In the genomic region with DNA sequence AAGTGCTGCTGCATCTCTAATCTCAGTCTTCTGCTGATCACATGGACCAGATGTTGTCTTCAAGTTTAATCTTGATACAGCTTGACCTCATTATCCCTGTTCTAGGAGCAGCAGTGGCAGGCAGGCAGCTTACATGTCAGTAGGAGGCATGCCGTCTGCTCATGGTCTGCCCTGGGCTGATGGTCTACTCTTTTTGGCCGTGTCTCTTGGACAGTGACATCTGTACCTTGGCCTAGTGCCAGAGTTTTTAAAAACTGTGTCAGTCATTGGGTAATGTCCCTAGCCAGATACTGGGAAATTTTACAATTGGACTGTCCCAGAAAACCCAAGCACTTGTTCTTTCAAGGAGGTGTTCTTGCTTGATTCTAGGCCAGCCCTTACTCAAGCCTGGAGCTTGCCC, we compare ENCODE assay signal across 12 mouse cellular contexts. TPM values are rescaled to one million over a fixed set of nuclear protein-coding genes. Genes with fewer than 3 reads are reported as not detected.
A peak's percentile ranks its signal among the peaks of the same experiment; 100 is the strongest.
DNase-seq lines count a peak whose midpoint lies in the region; ATAC-seq and TF ChIP-seq lines count a peak whose summit lies in the region.
"Had no signal": no experiment of that assay in that cellular context is flagged by ENCODE, and none has a peak within 500 bp of the region (broad histone marks: within the 10 kb centered on the region; RNA-seq: fewer than 3 reads in every experiment).

No protein-coding gene starts in this region.

- ATAC-seq in intestine, postnatal 0 days = no peak
- ATAC-seq: hindbrain, embryonic 16.5 days had no signal

- no peak for TF ChIP-seq CTCF in gastrocnemius, adult 2 months (IDR thresholded peaks at IDR 0.05)
- TF ChIP-seq CTCF in intestine, postnatal 0 days (IDR thresholded peaks at IDR 0.05; ENCODE audit: low read depth) = no peak

- H3K9me3 ChIP-seq in intestine, postnatal 0 days (ENCODE audit: control insufficient read depth) = no peaks in the 10 kb centered on the region
- H3K9me3 ChIP-seq: embryonic facial prominence, embryonic 15.5 days; lung, embryonic 15.5 days had no signal

- no peak overlapping the region for H3K4me3 ChIP-seq in gastrocnemius, adult 2 months
- H3K4me3 ChIP-seq in intestine, postnatal 0 days (ENCODE audit: low read depth, low read length) = no peak overlapping the region
- H3K4me3 ChIP-seq: embryonic facial prominence, embryonic 15.5 days; lung, embryonic 15.5 days had no signal

- H3K27ac ChIP-seq in gastrocnemius, adult 2 months = peak overlapping the region; percentile 67
- no peak overlapping the region for H3K27ac ChIP-seq in intestine, postnatal 0 days (ENCODE audit: low read depth, low read length)
- H3K27ac ChIP-seq: embryonic facial prominence, embryonic 15.5 days; lung, embryonic 15.5 days had no signal

- WGBS in intestine, postnatal 0 days = 72% methylated on average over 2 of the region's 2 CpGs

- intact Hi-C loops in gastrocnemius, adult 2 months (cut with DNase I) = loop anchor here (5.0 kb wide), 2 partner anchors 36 to 66 kb away; partner anchors contain the start of gene Pcx

- no peak overlapping the region for H3K4me2 ChIP-seq in intestine, postnatal 0 days (replicated peaks; ENCODE audit: low read depth)
- H3K4me2 ChIP-seq: embryonic facial prominence, embryonic 15.5 days; lung, embryonic 15.5 days had no signal

- H3K9ac ChIP-seq in intestine, postnatal 0 days (ENCODE audit: low read depth, low read length) = no peak overlapping the region
- H3K9ac ChIP-seq: embryonic facial prominence, embryonic 15.5 days; lung, embryonic 15.5 days had no signal

- H3K36me3 ChIP-seq in intestine, postnatal 0 days (ENCODE audit: control insufficient read depth, insufficient read depth) = no peaks in the 10 kb centered on the region
- H3K36me3 ChIP-seq: embryonic facial prominence, embryonic 15.5 days; lung, embryonic 15.5 days had no signal

- no peaks in the 10 kb centered on the region for H3K4me1 ChIP-seq in intestine, postnatal 0 days (replicated peaks; ENCODE audit: control insufficient read depth, insufficient read depth, low read length)
- H3K4me1 ChIP-seq: embryonic facial prominence, embryonic 15.5 days; lung, embryonic 15.5 days had no signal

- DNase-seq in gastrocnemius, adult 2 months = peak; percentile 64
- no peak for DNase-seq in gastrocnemius, postnatal 4 days (ENCODE audit: low spot score in 2 of 2)
- peak; percentile 36 for DNase-seq in retina, postnatal 1 day
- DNase-seq in retina, embryonic 14.5 days (ENCODE audit: low spot score) = no peak
- peak; percentile 37 to 65 for DNase-seq in kidney, postnatal 25 days
- DNase-seq in frontal cortex, postnatal 14 days (ENCODE audit: low spot score in 2 of 2) = no peak
- DNase-seq in embryo, embryonic 11 days = no peak
- DNase-seq: B cell, adult 2 months had no signal

- H3K27me3 ChIP-seq in intestine, postnatal 0 days (replicated peaks; ENCODE audit: control insufficient read depth, insufficient read depth, low read length) = no peaks in the 10 kb centered on the region
- H3K27me3 ChIP-seq: embryonic facial prominence, embryonic 15.5 days; lung, embryonic 15.5 days had no signal

RNA-seq across cellular contexts. Expression of gene Lrfn4, which starts 36.7 kb away (rescaled TPM):
- total RNA-seq in gastrocnemius, adult 2 months (2021) = 1 to 10 TPM; 1.5 to 1.6 TPM
- total RNA-seq in gastrocnemius, postnatal 4 days (2021) = 10 to 100 TPM; 11.4 to 13.0 TPM
- 4.6 and 4.8 TPM in 2 replicates for polyA plus RNA-seq in intestine, postnatal 0 days (2015; fragmentation: Nextera tagmentation; extraction: Ambion mirVana)

RNA-seq across cellular contexts. Expression of gene Rce1, which starts 46.6 kb away (rescaled TPM):
- total RNA-seq in gastrocnemius, adult 2 months (2021) = 1 to 10 TPM; 5.1 to 5.9 TPM
- 10 to 100 TPM; 14.3 to 15.8 TPM for total RNA-seq in gastrocnemius, postnatal 4 days (2021)
- 37.0 and 37.4 TPM in 2 replicates for polyA plus RNA-seq in intestine, postnatal 0 days (2015; fragmentation: Nextera tagmentation; extraction: Ambion mirVana)

Comparison
In these comparisons a context has a peak if more than half of its experiments do, and no peak if none do; other contexts are left out.
1. DNase-seq: peak in gastrocnemius, adult 2 months (single experiment), retina, postnatal 1 day (single experiment) and kidney, postnatal 25 days (2 of 2); none in gastrocnemius, postnatal 4 days (0 of 2), retina, embryonic 14.5 days (single experiment), frontal cortex, postnatal 14 days (0 of 2) and embryo, embryonic 11 days (single experiment).
2. RNA of gene Lrfn4, which starts 36.7 kb away (total RNA-seq): 11.4 to 13.0 TPM in gastrocnemius, postnatal 4 days; 1.5 to 1.6 TPM in gastrocnemius, adult 2 months; every median in the first group is over 4 times any median in the second.